Mouse (Mus musculus) B cell, adult 2 months (primary cell): ENCODE data around the gene Tob2.

ENCODE experiments used
- DNase-seq, 2 experiments: peaks; one replicate each; pipeline ENCODE4 v3.0.0; 2022

Tob2 gene

GRCm38 (mm10) chr15:81859330-81860255 lies 997 bp upstream of the Tob2 start:
- DNase-seq: peak; percentile 92 to 94

DNA sequence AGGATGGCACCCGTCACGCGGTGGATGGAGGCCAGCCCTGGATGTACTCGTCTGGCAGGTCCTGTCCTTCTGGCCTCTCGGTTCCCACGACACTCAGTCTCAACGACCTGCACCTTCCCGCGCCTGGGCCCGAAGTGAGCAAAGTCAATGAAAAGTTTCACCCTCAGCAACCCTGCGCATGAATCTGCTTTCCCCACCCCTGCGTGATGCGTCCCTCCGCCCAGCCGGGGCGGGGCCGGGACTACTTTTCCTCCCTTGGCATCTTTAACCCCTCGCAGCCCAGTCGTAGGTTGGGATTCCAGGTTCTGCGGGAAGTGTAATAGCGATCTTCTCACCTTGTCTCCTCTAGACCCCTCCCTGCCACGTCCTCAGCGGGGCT lies 469 bp downstream of the Tob2 start:
- peak; percentile 92 to 93 for DNase-seq

DNA sequence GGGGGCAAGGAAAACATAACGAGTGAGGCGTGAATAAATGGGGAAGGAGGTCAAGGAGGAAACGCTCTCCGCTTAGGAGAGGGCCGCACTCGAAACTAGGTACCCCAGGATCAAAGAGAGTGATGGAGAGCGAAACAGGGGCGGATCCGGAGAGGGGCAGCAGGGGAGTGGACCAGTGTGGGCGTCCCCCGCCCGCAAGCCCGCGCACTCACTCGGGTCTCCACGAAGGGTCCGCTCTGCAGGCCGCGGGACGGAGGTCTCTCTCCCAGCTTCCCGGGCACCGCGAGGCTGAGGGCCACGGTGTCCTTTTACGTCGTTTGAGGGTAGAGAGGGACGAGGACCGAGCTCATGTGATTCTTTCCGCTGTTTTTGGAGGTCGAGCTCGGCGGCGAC lies 876 bp downstream of the Tob2 start:
- DNase-seq: no peak

DNA sequence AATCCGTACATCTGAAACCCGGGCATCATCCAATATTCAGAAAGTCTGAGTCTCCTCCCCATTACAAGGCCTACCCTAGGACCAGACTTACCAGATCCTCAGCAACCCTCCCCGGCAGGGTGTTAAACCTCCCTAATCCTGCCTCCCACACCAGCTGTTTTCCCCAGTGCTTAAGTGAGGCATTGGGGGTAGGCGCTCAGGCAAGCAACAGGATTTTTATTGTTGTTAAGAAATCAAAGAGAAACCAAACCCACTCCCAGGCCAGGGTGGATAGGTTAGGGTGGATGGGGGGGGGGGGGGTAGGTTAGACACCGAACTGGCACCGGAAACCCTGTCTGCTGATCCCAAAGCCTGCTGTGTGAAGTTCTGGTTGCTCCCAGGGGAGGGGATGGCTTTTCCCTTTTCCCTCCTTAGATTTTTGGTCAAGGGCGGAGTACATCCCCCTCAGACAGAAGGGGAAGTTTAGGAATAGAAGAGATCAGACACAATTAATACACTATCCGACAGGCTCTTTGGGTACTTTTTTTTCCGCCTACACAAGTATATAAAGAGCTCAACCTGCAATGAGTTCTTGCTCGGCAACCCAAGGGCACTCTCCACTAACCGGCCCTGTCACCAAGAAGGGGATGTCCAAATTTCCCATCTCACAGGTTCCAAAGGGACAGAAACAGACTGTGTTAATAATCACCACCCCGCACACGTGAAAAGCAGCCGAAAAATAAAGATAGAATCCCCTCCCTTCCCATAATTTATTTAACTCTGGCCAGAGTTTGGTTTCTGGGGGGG lies 1.5 kb downstream of the Tob2 start:
- DNase-seq: peak; percentile 36 to 44

DNA sequence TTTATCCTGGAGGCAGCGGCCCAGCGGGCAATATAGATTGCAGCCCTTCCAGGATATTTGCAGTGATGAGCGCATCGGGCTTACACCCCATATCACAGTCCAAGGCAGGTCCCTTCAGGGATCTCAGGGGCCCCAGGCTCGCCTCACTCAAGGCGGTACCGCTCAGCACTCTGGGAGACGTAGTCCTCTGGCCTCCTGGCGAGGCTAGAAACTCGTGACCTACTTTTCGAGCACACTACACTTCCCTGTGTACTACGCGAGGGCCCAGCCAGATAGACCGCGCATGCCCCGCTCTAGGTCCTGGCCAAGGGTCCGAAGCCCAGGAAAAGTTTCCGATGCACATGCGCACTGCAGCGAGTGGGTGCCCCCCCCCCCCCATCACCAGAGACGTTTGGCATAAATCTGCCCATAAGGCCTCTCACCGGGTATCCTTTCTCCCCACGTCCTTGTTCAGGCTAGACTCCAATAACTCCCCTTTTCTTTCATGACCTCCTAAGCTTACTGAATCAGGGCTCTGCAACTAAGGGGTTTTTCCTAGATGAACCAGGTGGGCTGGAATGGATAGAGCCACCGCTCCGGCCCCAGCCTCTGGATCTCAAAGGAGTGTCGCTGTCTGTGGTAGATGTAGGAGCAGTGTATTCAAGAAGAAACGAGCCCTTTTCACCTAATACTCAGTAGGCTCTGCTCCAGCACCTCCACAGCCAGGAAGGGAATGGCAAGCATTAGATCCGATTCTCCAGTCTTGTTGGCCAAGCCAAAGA lies 2.4 kb downstream of the Tob2 start:
- peak; percentile 78 to 79 for DNase-seq

- DNase-seq: no peak
These were observed 5.5 kb downstream of the Tob2 start for GRCm38 (mm10) chr15:81853081-81853480.

- DNase-seq: no peak
These were observed 6.1 kb downstream of the Tob2 start for GRCm38 (mm10) chr15:81852411-81853000.

- DNase-seq: no peak
These were observed 7.2 kb downstream of the Tob2 start for GRCm38 (mm10) chr15:81851375-81851774.

DNA sequence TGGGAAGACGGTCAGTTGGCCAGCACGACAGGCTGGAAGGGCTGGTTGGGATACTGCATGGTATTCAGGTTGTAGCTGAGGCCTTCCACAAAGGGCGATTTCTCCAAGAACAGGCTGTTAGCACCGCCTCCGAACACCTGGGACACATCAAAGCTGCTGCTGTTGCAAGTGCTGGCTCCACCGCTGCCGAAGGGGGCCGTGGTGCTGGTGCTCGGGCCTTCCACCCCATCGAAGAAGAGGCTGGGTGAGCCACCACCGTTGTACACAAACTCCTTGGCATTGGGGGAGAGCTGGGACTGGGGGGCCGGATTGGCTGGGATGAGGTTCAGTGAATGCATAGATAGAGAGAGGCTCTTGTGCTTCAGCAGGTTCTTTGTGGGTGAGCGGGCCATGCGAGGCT lies 7.9 kb downstream of the Tob2 start:
- DNase-seq: no peak

DNA sequence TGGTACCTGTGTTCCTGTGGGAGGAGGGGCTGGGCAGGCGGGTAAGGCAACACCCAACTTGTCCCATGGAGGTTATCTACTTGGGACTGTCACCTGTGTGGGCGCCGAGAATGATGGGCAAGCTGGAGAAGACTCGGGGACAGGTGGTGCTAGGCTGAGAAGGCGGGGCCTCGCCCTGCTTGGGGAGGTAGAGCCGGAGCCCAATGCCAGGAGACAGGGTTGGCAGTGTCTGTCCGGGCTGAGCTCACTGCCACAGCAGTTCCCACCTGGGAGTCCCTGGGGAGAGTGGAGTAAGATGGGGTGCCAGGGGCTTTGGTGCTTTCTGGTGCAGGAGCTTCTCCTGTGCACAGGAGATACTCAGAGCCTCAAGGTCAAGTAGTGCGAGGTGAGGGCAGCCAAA lies 9.5 kb downstream of the Tob2 start:
- DNase-seq: no peak

DNA sequence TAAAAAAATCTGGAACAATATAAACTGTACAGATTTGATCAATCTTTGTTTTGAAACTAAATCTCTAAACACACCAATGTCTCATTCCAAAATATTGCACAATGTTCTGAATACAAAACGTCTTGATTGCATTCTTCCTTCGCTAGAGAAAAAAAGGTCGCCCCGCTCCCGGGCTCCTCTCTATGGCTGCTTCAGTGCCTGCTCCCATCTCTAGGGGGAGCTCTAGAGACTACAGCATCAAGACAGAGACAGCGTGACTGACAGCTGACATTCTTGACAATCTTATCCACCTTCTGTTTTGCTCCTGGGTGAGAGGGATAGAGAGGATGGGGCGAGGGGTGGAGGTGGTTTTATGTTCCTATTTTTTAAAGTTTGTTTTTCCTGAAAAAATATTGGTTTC lies 10.3 kb downstream of the Tob2 start:
- peak; percentile 75 to 79 for DNase-seq

DNA sequence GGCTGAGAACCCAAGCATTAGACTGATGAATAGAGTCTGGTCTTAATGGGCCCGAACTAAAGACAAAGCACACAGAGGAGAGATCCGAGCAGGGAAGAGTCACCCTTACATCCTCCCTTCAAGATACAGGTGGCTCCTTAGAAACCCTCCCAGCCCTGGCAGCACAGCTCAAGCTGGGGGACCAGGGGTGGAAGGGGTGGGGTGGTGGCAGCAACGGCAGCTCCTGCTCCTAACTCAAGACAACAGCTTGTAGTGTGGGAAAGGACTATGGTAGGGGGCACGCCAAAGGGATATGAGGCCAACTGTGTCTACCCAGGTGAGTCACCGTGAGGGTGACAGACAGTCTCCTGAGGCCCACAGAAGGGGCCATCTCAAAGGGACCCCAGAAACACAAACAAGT lies 10.7 kb downstream of the Tob2 start:
- DNase-seq: no peak

DNA sequence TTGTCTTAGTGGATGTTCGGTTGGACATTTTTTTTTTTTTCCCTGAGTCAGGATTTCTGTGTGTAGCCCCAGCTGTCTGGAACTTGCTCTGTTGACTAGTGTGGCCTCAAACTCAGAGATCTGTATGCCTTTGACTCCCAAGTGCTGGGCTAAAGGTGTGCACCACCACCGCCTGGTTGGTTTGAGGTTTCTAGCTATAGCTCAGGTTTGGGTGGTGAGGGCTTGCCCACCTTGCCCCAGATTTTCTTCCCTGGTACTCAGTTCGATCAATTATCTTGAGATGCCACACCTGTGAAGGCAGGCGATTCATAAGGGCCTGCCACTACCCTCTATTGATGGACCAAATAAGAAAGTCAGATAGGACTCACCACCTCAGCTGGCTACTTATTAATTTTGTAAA lies 11.4 kb downstream of the Tob2 start:
- no peak for DNase-seq

DNA sequence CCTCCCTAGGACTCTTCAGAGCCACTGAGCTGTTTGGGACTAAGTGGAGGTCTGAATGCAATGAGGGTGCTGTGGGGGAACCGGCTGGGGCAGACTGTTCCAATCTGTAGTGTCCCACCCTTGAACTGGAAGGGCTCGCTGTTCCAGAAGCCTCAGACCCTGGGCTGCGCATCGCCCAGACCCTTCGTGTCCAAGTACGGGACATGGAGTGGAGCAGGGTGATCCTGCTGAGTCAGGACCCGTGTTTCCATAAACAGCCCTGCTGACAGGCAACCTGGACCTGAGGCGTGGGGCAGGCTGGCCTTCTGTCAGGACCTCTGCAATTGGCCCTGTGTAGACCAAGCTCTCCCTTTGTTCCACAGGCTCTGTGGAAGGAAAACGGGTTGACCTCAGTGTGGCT lies 11.8 kb downstream of the Tob2 start:
- DNase-seq: no peak

- DNase-seq: no peak
These were observed 12.9 kb downstream of the Tob2 start for GRCm38 (mm10) chr15:81845724-81846123.

DNA sequence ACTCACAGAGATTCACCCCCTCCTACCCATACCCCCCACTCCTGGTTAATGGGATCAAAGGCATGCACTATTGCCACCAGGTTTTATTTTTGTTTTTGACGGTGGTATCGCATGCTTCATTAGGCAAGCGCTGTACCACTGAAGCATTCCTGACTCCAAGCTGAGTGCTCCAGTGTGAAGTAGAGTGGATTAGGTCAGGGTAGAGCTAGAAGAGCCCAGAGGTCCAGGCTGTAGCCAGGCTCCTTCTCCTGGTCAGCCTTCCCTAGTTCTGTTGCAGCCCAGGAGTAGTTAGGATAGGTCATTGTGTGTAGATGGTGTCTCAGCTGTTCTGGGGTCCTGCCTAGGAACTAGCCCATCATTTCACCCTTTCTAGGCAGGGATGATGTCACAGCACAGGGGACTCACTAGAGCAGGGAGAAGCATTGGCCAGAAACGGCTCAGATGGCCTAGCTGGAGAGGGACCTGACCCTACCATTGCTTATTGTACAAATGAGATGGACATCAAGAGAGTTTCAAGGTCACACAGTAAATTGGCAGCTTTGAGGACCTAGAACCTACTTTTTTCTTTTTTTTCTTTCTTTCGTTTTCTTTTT lies 13.5 kb downstream of the Tob2 start:
- no peak for DNase-seq

GRCm38 (mm10) chr15:81842275-81842674 lies 16.3 kb downstream of the Tob2 start:
- DNase-seq: no peak

GRCm38 (mm10) chr15:81840306-81840705 lies 18.3 kb downstream of the Tob2 start:
- no peak for DNase-seq

DNA sequence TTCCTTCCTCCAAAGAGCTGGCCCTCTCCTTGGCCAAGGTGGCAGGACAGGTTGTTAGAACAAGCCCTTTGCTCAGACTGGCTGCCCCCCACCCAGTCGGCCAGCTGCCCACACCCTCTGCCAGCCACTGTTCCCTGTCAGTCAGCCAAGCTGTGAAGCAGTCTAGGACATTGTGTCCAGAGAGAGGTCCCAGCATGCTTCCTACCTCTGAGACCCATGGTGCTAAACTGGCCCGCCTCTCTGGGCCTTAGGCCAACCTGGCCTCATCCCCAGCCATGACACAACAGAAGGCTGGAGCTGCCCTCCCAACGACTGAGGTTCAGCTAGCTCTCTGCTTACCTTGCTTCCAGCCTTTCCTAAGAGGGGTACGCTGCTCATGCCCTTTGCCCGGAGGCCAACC lies 19.0 kb downstream of the Tob2 start:
- no peak for DNase-seq

DNA sequence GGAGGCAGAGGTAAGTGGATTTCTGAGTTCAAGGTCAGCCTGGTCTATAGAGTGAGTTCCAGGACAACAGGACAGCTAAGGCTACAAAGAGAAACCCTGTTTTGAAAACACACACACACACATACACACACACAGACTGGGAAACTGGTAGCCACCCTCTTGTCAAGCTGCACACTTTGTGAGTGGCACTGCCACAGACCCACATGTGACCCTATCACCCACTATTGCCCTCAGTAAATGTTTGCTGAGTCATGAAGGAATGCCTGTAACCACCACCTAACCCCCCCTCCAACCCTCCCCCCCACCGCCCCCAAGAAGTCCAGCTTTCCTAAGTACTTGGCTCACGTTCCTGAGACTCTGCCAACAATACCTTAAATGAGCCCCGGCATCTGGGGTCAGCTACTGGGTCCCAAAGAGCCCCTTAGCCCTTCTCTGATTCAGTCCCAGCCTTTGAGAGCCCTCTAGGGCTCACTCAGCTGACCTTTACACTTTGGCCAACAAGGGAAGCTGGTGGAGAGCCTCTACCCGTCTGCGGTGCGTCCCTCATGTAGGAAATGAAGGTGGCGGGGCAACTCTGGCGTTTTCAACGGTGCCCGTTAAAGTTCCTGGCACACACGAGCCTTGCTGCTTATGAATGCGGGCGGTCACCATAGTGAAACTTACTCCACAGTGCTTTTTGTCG lies 19.9 kb downstream of the Tob2 start:
- DNase-seq: no peak

DNA sequence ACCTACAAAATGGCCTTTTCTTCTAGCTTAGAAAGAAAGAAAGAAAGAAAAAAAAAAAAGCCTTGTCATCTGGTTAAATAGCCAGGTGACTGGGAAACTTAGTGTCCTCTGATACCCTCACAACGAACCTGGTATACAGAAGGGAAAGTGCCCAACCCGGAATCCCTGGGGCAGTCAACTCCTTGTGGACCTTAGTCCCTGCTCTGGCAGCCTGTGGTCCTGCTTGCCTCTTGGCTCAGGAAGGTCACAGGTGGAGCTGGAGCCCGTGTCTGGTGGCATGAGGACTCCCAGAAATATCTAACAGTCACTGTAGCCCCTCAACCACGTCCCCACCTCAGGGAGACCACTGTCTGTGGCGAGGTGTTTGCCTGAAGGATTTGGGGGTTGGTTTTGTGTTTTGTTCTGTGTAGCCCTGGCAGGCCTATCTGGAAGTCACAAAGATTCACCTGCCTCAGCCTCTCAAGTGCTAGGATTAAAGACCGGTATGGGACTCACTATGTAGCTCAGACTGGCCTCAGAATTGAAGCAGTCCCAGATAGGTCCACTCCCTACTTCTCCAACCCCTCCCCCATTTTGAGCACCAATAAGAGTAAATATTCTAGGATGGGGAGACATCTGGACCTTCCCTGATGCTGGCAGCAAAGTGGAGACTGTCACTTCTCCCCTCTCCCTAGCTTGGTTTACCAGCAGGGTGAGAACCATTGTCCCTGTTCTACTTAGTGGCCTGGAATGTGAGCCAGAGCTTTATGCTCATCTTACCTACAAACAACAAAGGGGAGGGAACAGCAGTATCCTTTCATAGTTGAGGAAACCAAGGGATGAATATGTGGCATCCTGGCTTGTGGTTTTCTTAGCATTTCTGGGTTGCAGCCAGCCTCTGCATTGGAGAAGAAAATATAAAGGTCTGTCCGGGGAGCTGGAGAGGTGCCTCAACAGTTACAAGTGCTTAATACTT lies 21.4 kb downstream of the Tob2 start:
- no peak for DNase-seq
